Mouse (Mus musculus): ENCODE data around the gene Gm49388. TPM values are rescaled to one million over a fixed set of nuclear protein-coding genes. Genes with fewer than 3 reads are reported as not detected.
A peak's percentile ranks its signal among the peaks of the same experiment; 100 is the strongest.

The Gm49388 gene
- polyA plus RNA-seq, 1 experiment, result not detected

- peak; percentile 67 to 92 for DNase-seq (ENCODE audit: extremely low spot score in 1 of 2, low spot score in 1 of 2)
Observed at GRCm38 (mm10) chr7:127800435-127801009, 15.1 kb downstream of the Gm49388 start, which contains the start of gene Hsd3b7. Gene Hsd3b7 (plus strand): TSS chr7:127800604.

- peak in 1 of 2 experiments; percentile 34 for DNase-seq (ENCODE audit: extremely low spot score in 1 of 2, low spot score in 1 of 2)
Observed at GRCm38 (mm10) chr7:127801010-127801621, 15.7 kb downstream of the Gm49388 start.

GRCm38 (mm10) chr7:127802313-127802712 lies 16.9 kb downstream of the Gm49388 start:
- DNase-seq (ENCODE audit: extremely low spot score in 1 of 2, low spot score in 1 of 2), result peak in 1 of 2 experiments; percentile 55

- no peak for DNase-seq (ENCODE audit: extremely low spot score in 1 of 2, low spot score in 1 of 2)
Observed at GRCm38 (mm10) chr7:127808821-127809220, 23.4 kb downstream of the Gm49388 start.

- DNase-seq (ENCODE audit: extremely low spot score in 1 of 2, low spot score in 1 of 2), result no peak
Observed at GRCm38 (mm10) chr7:127809846-127810245, 24.4 kb downstream of the Gm49388 start.

GRCm38 (mm10) chr7:127810650-127811049 lies 25.2 kb downstream of the Gm49388 start:
- DNase-seq (ENCODE audit: extremely low spot score in 1 of 2, low spot score in 1 of 2), result no peak

GRCm38 (mm10) chr7:127811240-127811639 lies 25.8 kb downstream of the Gm49388 start:
- no peak for DNase-seq (ENCODE audit: extremely low spot score in 1 of 2, low spot score in 1 of 2)

GRCm38 (mm10) chr7:127812292-127812691 lies 26.9 kb downstream of the Gm49388 start:
- no peak for DNase-seq (ENCODE audit: extremely low spot score in 1 of 2, low spot score in 1 of 2)

GRCm38 (mm10) chr7:127813821-127814220 lies 28.4 kb downstream of the Gm49388 start:
- no peak for DNase-seq (ENCODE audit: extremely low spot score in 1 of 2, low spot score in 1 of 2)

GRCm38 (mm10) chr7:127814241-127814921 lies 29.0 kb downstream of the Gm49388 start:
- DNase-seq (ENCODE audit: extremely low spot score in 1 of 2, low spot score in 1 of 2), result peak; percentile 66 to 87

- no peak for DNase-seq (ENCODE audit: extremely low spot score in 1 of 2, low spot score in 1 of 2)
Observed at GRCm38 (mm10) chr7:127815116-127815665, 29.8 kb downstream of the Gm49388 start.

GRCm38 (mm10) chr7:127815954-127816821 lies 30.8 kb downstream of the Gm49388 start:
- DNase-seq (ENCODE audit: extremely low spot score in 1 of 2, low spot score in 1 of 2), result peak; percentile 77 to 86

GRCm38 (mm10) chr7:127817053-127817452 lies 31.6 kb downstream of the Gm49388 start:
- no peak for DNase-seq (ENCODE audit: extremely low spot score in 1 of 2, low spot score in 1 of 2)

- no peak for DNase-seq (ENCODE audit: extremely low spot score in 1 of 2, low spot score in 1 of 2)
Observed at GRCm38 (mm10) chr7:127817776-127818175, 32.4 kb downstream of the Gm49388 start.

- no peak for DNase-seq (ENCODE audit: extremely low spot score in 1 of 2, low spot score in 1 of 2)
Observed at GRCm38 (mm10) chr7:127820836-127821509, 35.6 kb downstream of the Gm49388 start.

- DNase-seq (ENCODE audit: extremely low spot score in 1 of 2, low spot score in 1 of 2), result no peak
Observed at GRCm38 (mm10) chr7:127822494-127822893, 37.1 kb downstream of the Gm49388 start.

- DNase-seq (ENCODE audit: extremely low spot score in 1 of 2, low spot score in 1 of 2), result peak in 1 of 2 experiments; percentile 60
Observed at GRCm38 (mm10) chr7:127823236-127824171, 38.1 kb downstream of the Gm49388 start.

GRCm38 (mm10) chr7:127824176-127824871 lies 38.9 kb downstream of the Gm49388 start, which contains the start of the genes Stx4a and Stx1b:
Gene Stx4a (plus strand): TSS chr7:127824294.
Gene Stx1b (minus strand): TSS chr7:127824549.
- DNase-seq (ENCODE audit: extremely low spot score in 1 of 2, low spot score in 1 of 2), result peak in 1 of 2 experiments; percentile 67

All from frontal cortex, adult 2 months (tissue).